Mouse (Mus musculus) erythroblast, embryonic 14.5 days (primary cell): ENCODE results near the gene Hmgn3.

Experiments used
- GATA1 ChIP-seq: IDR thresholded peaks from 2 replicates; pipeline ENCODE4 v1.6.1; 2012; ENCODE audit warnings: low read length, inconsistent platforms, mixed read lengths
- TAL1 ChIP-seq: IDR thresholded peaks from 3 replicates; pipeline ENCODE4 v1.6.1; 2012; ENCODE audit warnings: low read length, inconsistent platforms, mixed read lengths

GRCm38 (mm10) chr9:83068246-83068645 lies 78.2 kb downstream of the Hmgn3 start:
- no peak for TF ChIP-seq GATA1
- TF ChIP-seq TAL1: no peak
